Mouse (Mus musculus): ENCODE data around the gene Skint2. TPM values are rescaled to one million over a fixed set of nuclear protein-coding genes. Genes with fewer than 3 reads are reported as not detected.

Skint2 gene
- not detected for total RNA-seq (2021)

GRCm38 (mm10) chr4:112556894-112557293, at the start of gene Skint2:
Skint2 (plus strand) TSS chr4:112557194.
- no peak for DNase-seq (ENCODE audit: low spot score in 2 of 2)
- intact Hi-C loops (cut with DNase I) = no loop called here

Other genes with a start within 250 kb of the Skint2 start
- gene Skint9, start 123.2 kb upstream of the Skint2 start, total RNA-seq (2021) = not detected
- not detected for gene Skint10, start 217.7 kb downstream of the Skint2 start, total RNA-seq (2021)

Data from left cerebral cortex, postnatal 36 days (tissue).